Mouse (Mus musculus) midbrain, embryonic 12.5 days (tissue): ENCODE results near the gene Shc3. TPM values are rescaled to one million over a fixed set of nuclear protein-coding genes. Genes with fewer than 3 reads are reported as not detected.
A peak's percentile ranks its signal among the peaks of the same experiment; 100 is the strongest.

Experiments used
- ATAC-seq: fragments of 200-750 bp; cut with Nextera tagmentation; 2 replicates; pipeline ENCODE4 v1.8.0; 2017; ENCODE audit warnings: low read depth, moderate TSS enrichment, moderate library complexity; ENCODE audit not compliant: low FRiP score
- H3K27ac ChIP-seq: fragments of 300-500 bp; sonication (generic); replicated peaks from 2 replicates; pipeline ENCODE4 v1.5.1; 2016; ENCODE audit warnings: mild to moderate bottlenecking
- H3K27me3 ChIP-seq: fragments of 300-500 bp; sonication (generic); 2 replicates; pipeline ENCODE4 v1.6.1; 2016; ENCODE audit warnings: mild to moderate bottlenecking
- H3K36me3 ChIP-seq: fragments of 300-500 bp; sonication (generic); 2 replicates; pipeline ENCODE4 v1.6.1; 2016
- H3K4me1 ChIP-seq: fragments of 300-500 bp; sonication (generic); 2 replicates; pipeline ENCODE4 v1.6.1; 2016
- H3K4me2 ChIP-seq: fragments of 300-500 bp; sonication (generic); replicated peaks from 2 replicates; pipeline ENCODE4 v1.6.1; 2016; ENCODE audit warnings: mild to moderate bottlenecking, moderate library complexity
- H3K4me3 ChIP-seq: fragments of 300-500 bp; sonication (generic); 2 replicates; pipeline ENCODE4 v1.5.1; 2016; ENCODE audit warnings: mild to moderate bottlenecking
- H3K9ac ChIP-seq: fragments of 300-500 bp; sonication (generic); replicated peaks from 2 replicates; pipeline ENCODE4 v1.6.1; 2016; ENCODE audit warnings: mild to moderate bottlenecking, moderate library complexity
- H3K9me3 ChIP-seq: fragments of 300-500 bp; sonication (generic); 2 replicates; pipeline ENCODE4 v1.6.1; 2016; ENCODE audit warnings: mild to moderate bottlenecking
- WGBS: fragments of 180-500 bp; shearing (Covaris S2); methylation state at CpG from one replicate; pipeline ENCODE4 v1.1.7; 2016; 5-methylcytosine and 5-hydroxymethylcytosine counted together
- polyA plus RNA-seq: library from polyadenylated mRNA; unstranded; fragments of >200 nt; fragmentation: Nextera tagmentation; extraction: Ambion mirVana; gene quantifications from 2 replicates; pipeline ENCODE4 v1.2.1, GENCODE M21; 2016

The Shc3 gene
- polyA plus RNA-seq, 1 experiment from 2014 or later = 7.9 TPM

DNA sequence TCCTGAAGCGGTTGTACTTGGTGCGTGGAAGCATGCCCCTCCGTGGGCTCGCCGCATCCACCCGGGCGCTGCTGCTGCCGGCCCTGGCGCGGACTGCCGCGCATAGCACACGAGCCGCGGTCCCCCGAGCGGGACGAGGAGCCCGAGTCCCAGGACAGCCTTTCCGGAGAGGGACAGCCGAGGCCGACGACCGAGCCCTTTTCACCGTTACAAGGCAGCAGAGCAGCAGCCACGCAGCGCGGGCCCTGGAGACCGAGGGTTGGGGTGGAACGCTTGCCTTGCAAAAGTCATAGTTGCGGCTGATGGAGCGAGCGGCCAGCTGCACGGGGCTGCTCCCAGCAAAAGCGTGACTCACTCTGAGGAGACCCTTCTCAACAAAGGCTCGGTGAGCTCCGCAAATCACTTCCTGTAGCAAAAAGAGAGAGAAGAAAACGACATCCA lies 1.8 kb downstream of the Shc3 start:
- Histone ChIP-seq H3K9ac (peak overlapping the region; percentile 43), H3K27ac (no peak overlapping the region), H3K36me3 (no peaks in the 10 kb centered on the region), H3K4me3 (peak overlapping the region; percentile 50), H3K4me2 (peak overlapping the region; percentile 59), H3K27me3 (peaks cover 61% of the 10 kb centered on the region), H3K4me1 (peaks cover 48% of the 10 kb centered on the region), H3K9me3 (no peaks in the 10 kb centered on the region)
- WGBS = under 1% methylated on average over 38 of the region's 38 CpGs
- ATAC-seq = no peak

DNA sequence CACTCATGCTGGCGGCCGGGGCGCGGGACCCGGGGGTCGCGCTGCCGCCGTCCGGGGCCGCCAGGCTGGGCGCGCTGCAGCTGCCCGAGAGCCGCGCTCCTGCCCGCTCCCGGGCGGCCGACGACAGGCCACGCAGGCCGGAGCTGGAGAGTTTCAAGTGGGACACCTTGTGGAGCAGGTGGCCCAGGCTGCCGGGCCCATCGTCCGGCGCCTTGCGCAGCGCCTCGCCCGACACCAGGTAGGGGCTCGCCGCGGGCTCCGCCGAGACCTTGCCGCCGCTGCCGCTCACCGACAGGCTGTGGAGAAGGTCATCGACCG lies 2.2 kb downstream of the Shc3 start:
- WGBS = under 1% methylated on average over 41 of the region's 42 CpGs
- peak overlapping the region; percentile 43 for H3K9ac ChIP-seq
- H3K27me3 ChIP-seq = peaks cover 59% of the 10 kb centered on the region
- H3K27ac ChIP-seq = no peak overlapping the region
- peak overlapping the region; percentile 59 for H3K4me2 ChIP-seq
- H3K4me1 ChIP-seq = peaks cover 48% of the 10 kb centered on the region
- no peaks in the 10 kb centered on the region for H3K9me3 ChIP-seq
- no peaks in the 10 kb centered on the region for H3K36me3 ChIP-seq
- ATAC-seq = no peak
- peak overlapping the region; percentile 50 for H3K4me3 ChIP-seq

DNA sequence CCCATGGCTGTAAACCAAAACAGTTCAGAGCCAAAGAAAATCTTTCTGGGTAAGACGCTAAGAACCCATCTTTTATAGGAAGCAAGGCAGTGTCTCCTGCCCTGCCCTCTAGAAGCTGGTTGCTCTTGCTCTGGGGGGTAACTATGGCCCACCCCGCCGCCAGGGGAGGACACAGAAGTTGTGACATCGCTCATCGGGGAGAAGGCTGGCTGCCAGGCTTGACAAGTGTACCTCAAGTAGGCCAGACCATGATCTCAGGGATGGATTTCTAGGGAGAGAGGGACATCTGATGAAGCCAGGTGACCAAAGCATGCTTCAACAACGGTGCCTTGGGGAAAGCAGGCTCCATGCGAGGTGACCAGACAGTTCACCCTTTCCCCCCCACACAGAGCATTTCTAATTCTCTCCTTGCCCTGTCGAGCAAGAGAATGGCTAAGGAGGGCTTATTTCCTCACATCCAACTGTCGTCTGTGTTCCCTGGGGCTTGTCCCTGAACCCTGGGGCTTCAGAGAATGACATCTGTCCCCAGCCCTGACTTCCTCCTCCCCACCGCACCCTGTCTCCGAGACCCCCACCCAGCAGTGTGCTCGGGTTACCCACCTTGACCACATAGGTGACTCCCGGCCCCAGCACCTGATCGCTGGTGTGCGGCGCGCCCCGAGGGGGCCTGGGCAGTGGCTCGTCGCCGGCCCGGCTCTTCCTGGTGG lies 2.7 kb downstream of the Shc3 start:
- no peak for ATAC-seq
- no peak overlapping the region for H3K27ac ChIP-seq
- peak overlapping the region; percentile 43 for H3K9ac ChIP-seq

DNA sequence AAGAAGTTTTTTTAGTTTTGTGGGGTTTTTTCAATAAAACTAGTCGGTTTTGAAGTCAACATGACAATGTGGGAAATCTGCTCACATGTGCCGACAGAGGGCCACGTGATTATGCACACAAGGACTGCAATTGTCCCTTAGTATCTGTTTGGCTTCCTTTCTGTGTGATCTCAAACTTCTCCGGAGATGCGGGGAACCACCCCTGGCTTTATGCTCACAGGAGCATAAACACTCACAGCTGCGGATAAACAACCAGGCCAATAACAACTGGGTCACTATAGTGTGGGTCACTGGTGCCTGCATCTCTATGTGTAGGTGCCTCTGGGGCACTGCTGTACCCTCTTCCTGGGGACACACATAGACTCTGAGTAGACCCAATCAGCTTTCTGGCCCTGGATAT lies 4.5 kb downstream of the Shc3 start:
- Histone ChIP-seq H3K4me2 (peak overlapping the region; percentile 59), H3K36me3 (no peaks in the 10 kb centered on the region), H3K9ac (no peak overlapping the region), H3K4me1 (peaks cover 34% of the 10 kb centered on the region), H3K9me3 (no peaks in the 10 kb centered on the region), H3K4me3 (no peak overlapping the region), H3K27ac (no peak overlapping the region), H3K27me3 (peaks cover 39% of the 10 kb centered on the region)
- no peak for ATAC-seq
- 80% methylated on average over 6 of the region's 6 CpGs for WGBS

More for the DNA sequence above, 2.7 kb downstream of the Shc3 start:
- no peaks in the 10 kb centered on the region for H3K9me3 ChIP-seq
- peaks cover 48% of the 10 kb centered on the region for H3K4me1 ChIP-seq
- 7% methylated on average over 22 of the region's 22 CpGs for WGBS
- no peaks in the 10 kb centered on the region for H3K36me3 ChIP-seq
- H3K4me2 ChIP-seq = peak overlapping the region; percentile 59
- H3K27me3 ChIP-seq = peaks cover 54% of the 10 kb centered on the region
- peak overlapping the region; percentile 50 for H3K4me3 ChIP-seq

DNA sequence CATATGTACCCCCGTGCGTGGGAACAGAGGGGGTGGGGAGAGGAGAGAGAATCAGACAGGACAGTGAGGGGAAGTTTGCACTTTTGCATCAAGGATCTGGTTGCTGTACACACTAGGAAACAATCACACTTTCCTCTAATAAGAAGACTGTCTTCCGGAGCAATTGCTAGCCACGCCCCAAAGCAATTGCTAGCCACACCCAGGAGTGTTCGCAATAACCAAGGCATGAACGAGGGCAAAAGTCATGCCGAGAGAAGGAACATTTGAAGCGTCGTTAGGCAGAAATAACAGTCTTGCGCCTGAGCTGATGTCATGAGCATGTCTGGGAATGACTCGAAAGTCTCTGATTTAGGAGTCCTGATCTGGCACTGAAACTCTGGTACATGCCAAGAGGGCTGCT lies 15.9 kb downstream of the Shc3 start:
- Histone ChIP-seq H3K27ac (no peak overlapping the region), H3K9ac (no peak overlapping the region), H3K4me1 (peaks cover 5% of the 10 kb centered on the region; the same call in 1 of the 2 replicates), H3K36me3 (no peaks in the 10 kb centered on the region), H3K4me2 (no peak overlapping the region), H3K27me3 (no peaks in the 10 kb centered on the region), H3K4me3 (no peak overlapping the region), H3K9me3 (no peaks in the 10 kb centered on the region)
- WGBS = 89% methylated on average over 11 of the region's 11 CpGs
- ATAC-seq = no peak

DNA sequence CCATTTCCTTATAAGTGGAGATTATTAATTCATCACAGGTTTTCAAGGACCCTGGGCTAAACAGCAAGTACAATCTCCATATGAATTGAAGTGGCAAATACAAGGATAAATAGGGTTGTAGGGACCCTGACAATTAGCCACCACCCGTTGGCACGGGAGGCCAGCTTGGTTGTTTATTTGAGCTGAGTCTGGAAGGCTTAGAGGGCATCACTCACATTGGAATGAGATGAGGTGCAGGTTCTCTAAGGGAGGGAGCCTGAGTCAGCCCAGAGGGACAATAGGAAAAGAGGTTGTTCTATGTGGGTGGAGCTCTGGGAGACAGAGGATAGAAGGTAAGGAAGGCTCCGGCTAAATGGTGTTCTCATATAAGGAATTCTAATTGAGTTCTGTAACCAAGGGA lies 17.0 kb downstream of the Shc3 start:
- Histone ChIP-seq H3K4me1 (peaks cover 5% of the 10 kb centered on the region; the same call in 1 of the 2 replicates), H3K27me3 (no peaks in the 10 kb centered on the region), H3K4me2 (no peak overlapping the region), H3K27ac (no peak overlapping the region), H3K4me3 (no peak overlapping the region), H3K9ac (no peak overlapping the region), H3K36me3 (no peaks in the 10 kb centered on the region), H3K9me3 (no peaks in the 10 kb centered on the region)
- WGBS = 65% methylated on average over 3 of the region's 3 CpGs
- no peak for ATAC-seq

DNA sequence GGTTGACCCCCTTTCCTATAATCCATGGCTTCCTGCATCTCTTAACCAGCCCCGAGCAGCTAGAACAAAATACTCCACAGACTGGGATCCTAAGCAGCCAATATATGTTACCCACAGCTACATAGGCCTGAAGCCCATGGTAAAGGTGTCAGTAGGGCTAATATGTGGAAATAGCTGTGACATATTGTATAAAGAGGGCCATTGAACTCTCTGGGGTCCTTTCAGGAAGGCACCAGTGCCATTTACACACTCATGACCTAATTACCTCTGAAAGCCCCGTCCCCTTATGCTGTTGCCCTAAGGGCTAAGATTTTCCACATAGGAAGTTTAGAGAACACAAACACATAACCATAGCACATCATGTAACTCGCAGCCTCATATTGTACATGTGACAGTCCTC lies 17.4 kb downstream of the Shc3 start:
- Histone ChIP-seq H3K27me3 (no peaks in the 10 kb centered on the region), H3K4me2 (no peak overlapping the region), H3K27ac (no peak overlapping the region), H3K36me3 (no peaks in the 10 kb centered on the region), H3K9me3 (no peaks in the 10 kb centered on the region), H3K9ac (no peak overlapping the region), H3K4me1 (peaks cover 5% of the 10 kb centered on the region; the same call in 1 of the 2 replicates), H3K4me3 (no peak overlapping the region)
- no peak for ATAC-seq
- WGBS = 81% methylated on average over 3 of the region's 3 CpGs

DNA sequence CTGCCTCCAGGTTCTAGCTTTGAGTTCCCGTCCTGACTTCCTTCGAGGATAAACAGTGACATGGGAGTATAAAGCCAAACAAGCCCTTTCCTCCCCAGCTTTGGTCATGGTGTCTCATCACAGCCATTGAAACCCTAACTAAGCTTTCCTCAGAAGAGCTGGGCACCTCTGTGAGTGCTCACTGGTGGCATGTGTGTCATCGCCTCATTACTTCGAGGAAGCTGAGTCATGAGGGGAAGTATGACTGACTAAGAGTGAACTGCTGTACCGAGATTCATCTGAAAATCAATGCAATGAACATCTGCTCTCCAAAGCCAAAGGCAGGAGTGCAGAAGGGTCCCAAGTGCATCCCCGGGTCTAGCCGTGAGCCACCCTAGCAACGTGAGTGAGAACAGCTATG lies 29.4 kb downstream of the Shc3 start:
- no peak overlapping the region for H3K9ac ChIP-seq
- no peak overlapping the region for H3K4me2 ChIP-seq
- H3K9me3 ChIP-seq = no peaks in the 10 kb centered on the region
- ATAC-seq = no peak
- no peaks in the 10 kb centered on the region for H3K36me3 ChIP-seq
- H3K4me1 ChIP-seq = no peaks in the 10 kb centered on the region
- no peak overlapping the region for H3K27ac ChIP-seq
- no peaks in the 10 kb centered on the region for H3K27me3 ChIP-seq
- 92% methylated on average over 8 of the region's 8 CpGs for WGBS
- no peak overlapping the region for H3K4me3 ChIP-seq

DNA sequence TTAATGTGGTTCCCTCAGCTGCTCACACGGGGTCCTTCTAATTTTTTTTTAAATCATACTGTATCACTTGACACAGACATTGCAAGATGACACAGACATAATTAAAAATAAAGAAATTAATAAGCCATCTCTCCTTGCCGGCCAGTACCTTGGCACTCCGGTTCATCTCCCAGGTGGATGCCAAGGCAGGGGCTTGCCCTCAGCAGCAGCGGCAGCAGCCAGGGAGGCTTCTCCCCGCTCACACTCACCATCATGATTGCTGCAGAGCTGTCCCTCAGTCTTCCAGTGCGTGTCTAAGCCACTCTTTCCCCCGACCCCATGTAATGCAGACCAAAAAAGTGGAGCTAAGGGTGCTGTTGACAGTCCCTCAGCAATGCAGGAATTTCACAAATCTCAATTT lies 33.9 kb downstream of the Shc3 start:
- ATAC-seq = no peak
- Histone ChIP-seq H3K36me3 (no peaks in the 10 kb centered on the region), H3K9me3 (no peaks in the 10 kb centered on the region), H3K4me1 (no peaks in the 10 kb centered on the region), H3K4me3 (no peak overlapping the region), H3K4me2 (no peak overlapping the region), H3K9ac (no peak overlapping the region), H3K27ac (no peak overlapping the region), H3K27me3 (no peaks in the 10 kb centered on the region)
- 89% methylated on average over 7 of the region's 7 CpGs for WGBS

DNA sequence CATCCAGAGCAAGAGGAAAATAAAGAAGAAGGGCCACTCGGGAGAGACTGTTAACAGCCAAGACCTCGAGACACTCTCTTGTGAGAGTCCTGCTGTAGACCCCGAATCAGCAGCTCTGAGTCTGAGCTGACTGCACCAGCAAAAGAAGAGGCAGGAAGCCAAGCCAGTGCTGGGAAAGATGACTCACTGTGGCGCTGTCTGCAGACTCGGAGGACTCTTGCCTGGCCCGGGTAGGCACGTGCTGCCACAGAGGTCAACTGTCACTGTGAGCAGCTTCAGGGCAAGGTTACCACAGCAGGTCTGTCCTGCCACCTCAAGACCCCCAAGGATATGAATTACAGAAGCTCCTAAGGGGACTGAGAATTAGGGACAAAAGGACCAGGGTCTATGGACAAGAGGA lies 42.7 kb downstream of the Shc3 start:
- Histone ChIP-seq H3K36me3 (no peaks in the 10 kb centered on the region), H3K4me3 (no peak overlapping the region), H3K9me3 (no peaks in the 10 kb centered on the region), H3K4me1 (no peaks in the 10 kb centered on the region), H3K27me3 (no peaks in the 10 kb centered on the region), H3K27ac (no peak overlapping the region), H3K4me2 (no peak overlapping the region), H3K9ac (no peak overlapping the region)
- ATAC-seq = no peak
- WGBS = 74% methylated on average over 7 of the region's 7 CpGs

DNA sequence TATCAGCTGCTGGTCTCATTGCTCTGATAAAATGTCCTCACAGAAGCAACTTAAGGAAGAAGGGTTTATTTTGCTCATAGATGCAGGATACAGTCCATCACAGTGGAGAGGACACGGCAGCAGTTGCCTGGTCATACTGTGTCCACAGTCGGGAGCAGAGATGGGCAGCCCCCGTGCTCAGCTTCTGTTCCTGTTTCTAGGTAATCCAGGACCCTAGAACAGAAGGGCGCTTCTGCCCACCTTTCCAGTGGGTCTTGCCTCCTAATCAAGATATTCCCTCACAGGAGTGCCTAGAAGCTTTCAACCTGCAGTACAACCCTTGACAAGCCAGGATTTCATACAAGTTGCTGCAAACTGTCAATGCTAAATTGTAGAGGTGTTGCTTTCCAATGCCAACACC lies 44.9 kb downstream of the Shc3 start:
- Histone ChIP-seq H3K9ac (no peak overlapping the region), H3K4me3 (no peak overlapping the region), H3K9me3 (no peaks in the 10 kb centered on the region), H3K27me3 (no peaks in the 10 kb centered on the region), H3K4me2 (no peak overlapping the region), H3K27ac (no peak overlapping the region), H3K4me1 (no peaks in the 10 kb centered on the region), H3K36me3 (no peaks in the 10 kb centered on the region)
- no peak for ATAC-seq
- 94% methylated on average over 4 of the region's 4 CpGs for WGBS

DNA sequence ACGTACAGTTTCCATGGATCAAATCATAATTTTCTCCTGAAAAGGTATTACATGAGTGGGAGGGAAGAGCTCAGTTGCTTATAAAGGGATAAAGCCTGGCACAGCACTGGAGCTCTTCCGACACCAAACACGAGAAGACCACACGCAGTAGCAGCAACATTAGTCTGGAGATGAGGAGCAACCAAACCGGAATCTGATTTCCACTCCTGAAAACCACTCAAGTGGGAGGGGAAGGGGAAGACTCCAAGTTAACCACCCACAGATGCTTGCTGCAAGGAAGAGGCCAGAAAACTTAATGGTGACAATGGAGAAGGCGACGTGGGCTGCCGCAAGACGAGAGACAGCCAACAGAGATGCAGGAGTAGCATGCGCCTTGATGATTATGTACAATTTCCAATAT lies 45.9 kb downstream of the Shc3 start:
- H3K27ac ChIP-seq = no peak overlapping the region
- H3K9ac ChIP-seq = no peak overlapping the region
- H3K4me3 ChIP-seq = no peak overlapping the region
- no peak for ATAC-seq
- H3K36me3 ChIP-seq = no peaks in the 10 kb centered on the region
- H3K4me2 ChIP-seq = no peak overlapping the region
- H3K4me1 ChIP-seq = no peaks in the 10 kb centered on the region
- H3K9me3 ChIP-seq = no peaks in the 10 kb centered on the region
- WGBS = 95% methylated on average over 10 of the region's 10 CpGs
- no peaks in the 10 kb centered on the region for H3K27me3 ChIP-seq

DNA sequence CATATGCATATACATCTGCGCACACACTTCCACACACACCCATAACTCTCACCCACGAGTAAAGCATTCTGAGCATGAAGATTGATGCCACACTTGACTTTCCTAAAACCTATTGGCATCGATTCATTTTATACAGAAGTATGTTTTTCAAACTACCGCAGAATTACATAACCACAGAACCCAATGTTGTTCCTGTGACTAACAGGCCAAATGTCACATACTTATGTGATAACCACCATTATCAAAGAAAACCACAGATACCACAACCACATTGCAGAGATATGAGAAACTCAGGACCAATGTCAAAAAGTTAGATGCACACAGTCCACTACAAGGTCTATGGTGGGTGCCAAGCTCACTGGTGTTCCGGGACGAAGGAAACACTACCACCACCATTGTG lies 50.3 kb downstream of the Shc3 start:
- Histone ChIP-seq H3K36me3 (0 out of 2 replicates have a peak, but pooled peaks cover 2% of the 10 kb centered on the region), H3K9ac (no peak overlapping the region), H3K27ac (no peak overlapping the region), H3K9me3 (no peaks in the 10 kb centered on the region), H3K4me3 (no peak overlapping the region), H3K4me2 (no peak overlapping the region), H3K4me1 (no peaks in the 10 kb centered on the region), H3K27me3 (no peaks in the 10 kb centered on the region)
- no peak for ATAC-seq
- WGBS = 95% methylated on average over 6 of the region's 6 CpGs
